Mouse (Mus musculus): ENCODE results near the gene Ralgapa1.
"Not testable (repeated sequence)": the region's sequence is repeated elsewhere in the genome, so short reads cannot be mapped to it uniquely, and the experiment has no call there.

The Ralgapa1 gene

GRCm38 (mm10) chr12:55598537-55598886 is 222.5 kb downstream of the Ralgapa1 start:
- DNase-seq, result no peak

GRCm38 (mm10) chr12:55586936-55587335 is 234.0 kb downstream of the Ralgapa1 start:
- not testable (repeated sequence) for DNase-seq

DNA sequence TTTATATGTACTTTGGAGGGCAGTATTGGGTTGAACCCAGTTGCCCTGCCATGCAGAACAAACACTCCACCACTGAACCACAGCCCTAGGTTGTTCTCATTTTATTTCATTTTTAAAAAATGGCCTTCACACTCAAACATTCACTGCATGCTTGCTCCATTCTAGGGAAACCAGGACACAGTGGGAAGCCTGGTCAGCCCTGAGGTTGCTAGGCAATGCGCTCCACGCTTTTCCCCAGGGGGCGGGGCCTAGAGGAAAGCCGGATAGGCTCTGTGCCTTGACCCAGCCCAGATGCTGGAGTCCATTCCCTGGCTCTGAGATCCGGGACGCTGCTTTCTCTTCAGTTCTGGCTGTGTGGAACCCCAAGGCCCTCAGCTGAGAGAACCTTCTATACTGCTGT is 247.2 kb downstream of the Ralgapa1 start:
- peak; percentile 9 to 15 for DNase-seq

DNA sequence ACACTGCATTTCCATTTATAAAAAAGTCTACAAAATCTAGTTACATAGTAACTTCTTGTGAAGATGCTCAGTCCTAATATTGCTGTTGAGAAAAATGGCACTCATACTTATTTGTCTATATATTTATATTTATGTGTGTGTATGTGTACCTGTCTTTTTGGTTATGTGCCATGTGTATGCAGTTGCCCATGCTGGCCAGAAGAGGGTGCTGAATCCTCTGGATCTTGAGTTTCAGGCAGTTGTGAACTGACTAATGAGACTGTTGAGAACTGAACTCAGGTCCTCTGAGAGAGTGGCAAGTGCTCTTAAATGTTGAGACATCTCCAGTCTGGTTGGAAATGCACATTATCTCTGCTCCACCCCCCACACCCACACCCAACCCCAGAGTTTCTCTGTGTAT is 247.9 kb downstream of the Ralgapa1 start:
- DNase-seq, result no peak

DNA sequence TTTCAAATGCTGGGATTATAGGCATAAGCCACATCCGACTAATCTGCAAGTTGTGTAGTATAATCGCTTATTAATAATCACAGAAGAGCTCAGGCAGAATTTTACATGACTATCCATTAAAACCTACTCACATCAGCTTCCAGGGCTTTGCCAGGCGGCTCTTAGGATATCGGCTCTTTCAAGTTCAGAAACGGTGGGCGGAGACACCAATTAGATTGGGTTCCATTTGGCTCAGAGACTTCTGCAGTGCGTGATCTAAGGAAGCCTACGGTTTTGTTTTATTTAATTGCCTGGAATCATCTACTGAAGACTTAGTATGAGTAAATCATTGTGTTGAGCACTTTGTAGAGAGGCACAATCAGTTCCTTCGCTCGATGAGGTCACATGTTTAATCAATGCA is 249.3 kb downstream of the Ralgapa1 start:
- DNase-seq, result no peak

DNA sequence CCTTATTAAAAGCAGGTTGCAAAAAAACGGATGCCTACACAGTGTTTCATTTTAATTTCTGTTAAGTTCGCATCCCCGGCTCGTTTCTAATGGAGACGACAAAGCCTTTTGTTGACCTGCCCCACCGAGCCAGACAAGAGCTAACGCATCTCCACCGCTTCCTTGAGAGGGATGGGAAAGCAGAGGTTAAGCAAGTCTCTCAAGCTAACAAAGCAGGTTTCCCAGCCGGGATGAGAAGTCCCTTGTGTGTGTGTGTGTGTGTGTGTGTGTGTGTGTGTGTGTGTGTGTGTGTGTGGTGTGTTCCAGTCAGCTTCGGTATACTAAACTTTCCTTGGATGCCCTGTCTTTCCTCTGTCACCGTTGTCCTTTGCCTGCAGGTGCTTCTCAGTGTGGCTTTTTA is 249.8 kb downstream of the Ralgapa1 start:
- no peak for DNase-seq

DNA sequence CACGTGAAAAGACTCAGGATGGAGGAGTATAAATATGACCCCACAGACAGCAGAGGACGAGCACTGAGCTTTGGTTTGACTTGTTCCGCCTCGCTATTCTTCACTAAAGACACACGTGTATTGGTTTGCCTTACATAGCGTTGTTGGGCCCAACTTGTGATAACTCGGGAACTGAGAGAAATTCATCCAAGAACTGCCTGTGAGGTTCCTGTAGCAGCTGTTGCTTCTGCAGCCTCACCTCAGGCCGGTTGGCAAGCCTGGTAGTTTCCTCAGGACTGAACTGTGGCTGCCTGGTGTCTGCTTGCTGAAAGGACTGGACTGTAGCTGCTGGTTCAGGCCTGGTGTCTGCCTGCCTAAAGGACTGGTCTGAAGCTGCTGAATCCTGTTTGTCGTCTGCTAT is 250.3 kb downstream of the Ralgapa1 start:
- DNase-seq, result no peak

DNA sequence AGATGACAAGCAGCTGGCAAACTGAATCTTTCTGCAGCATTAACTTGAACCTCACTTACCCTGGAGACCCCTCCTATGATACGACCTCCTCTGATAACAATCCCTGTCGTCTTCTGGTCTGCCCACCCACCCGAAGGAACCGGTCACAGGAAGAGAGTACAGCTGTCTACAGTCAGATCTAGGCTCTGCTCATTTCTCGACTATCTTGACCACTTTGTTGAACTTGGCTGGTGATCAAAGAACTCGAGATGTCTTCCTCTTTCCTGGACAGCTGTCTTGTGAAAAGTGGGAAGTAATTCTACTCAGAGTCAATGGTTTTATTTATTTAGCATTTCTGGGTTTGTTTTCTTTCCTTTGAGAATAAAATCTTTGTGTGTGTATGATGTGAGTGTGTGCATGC is 251.3 kb downstream of the Ralgapa1 start:
- DNase-seq, result no peak

DNA sequence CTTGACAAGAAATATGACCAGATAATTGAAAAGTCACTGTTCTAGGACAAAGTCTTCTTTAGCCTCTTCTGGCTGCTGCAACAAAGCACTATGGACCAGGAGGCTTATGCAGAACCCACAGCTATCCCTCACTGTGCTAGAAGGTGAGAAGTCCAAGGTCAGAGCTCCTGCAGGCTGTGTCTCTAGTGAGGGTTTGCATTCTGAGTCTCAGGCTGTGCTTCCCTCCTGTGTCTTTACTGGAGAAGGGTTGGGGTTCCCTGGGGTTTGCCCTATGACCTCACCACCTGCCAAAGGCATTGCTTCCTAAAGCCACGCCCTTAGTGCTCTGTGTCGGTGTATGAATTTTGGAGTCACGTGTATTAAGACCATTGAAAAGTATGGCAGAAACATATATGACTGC is 252.5 kb downstream of the Ralgapa1 start:
- DNase-seq, result no peak

- DNase-seq, result no peak
Observed at GRCm38 (mm10) chr12:55566837-55567236, 254.1 kb downstream of the Ralgapa1 start.

DNA sequence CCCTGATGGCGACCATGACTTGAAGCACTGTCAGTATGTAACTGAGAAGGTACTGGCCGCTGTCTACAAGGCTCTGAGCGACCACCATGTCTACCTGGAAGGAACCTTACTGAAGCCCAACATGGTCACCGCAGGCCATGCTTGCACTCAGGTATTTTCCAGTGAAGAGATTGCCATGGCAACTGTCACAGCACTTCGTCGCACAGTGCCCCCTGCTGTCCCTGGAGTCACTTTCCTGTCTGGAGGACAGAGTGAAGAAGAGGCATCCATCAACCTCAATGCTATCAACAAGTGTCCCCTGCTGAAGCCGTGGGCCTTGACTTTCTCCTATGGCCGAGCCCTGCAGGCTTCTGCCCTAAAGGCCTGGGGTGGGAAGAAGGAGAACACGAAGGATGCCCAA is 255.1 kb downstream of the Ralgapa1 start:
- peak; percentile 9 to 30 for DNase-seq

- DNase-seq, result peak; percentile 36 to 47
Observed at GRCm38 (mm10) chr12:55565206-55565605, 255.8 kb downstream of the Ralgapa1 start, which contains the start of gene Aldoart2. Gene Aldoart2 (plus strand): TSS chr12:55565239.

- peak in 1 of 2 experiments; percentile 12 for DNase-seq
Observed at GRCm38 (mm10) chr12:55564187-55564963, 256.6 kb downstream of the Ralgapa1 start.

DNA sequence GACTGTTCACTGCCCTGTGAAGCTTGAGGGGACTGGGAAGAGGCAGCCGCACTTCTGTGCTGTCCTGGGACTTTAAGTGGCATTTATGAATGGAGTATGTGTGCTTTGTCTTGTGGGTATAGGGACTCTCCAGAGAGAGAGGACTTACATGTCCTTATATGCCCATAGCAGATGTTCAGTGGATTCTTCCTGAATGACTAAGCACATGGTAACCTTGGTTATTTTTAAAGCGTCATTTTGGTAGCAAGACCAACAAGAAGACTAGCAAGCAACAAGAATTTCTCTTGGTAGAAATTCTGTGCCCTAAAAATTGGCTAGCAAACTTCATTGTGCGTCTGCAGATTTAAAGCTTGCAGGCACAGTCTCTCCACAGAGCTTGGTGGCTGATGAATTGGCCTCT is 257.2 kb downstream of the Ralgapa1 start:
- DNase-seq, result no peak

- DNase-seq, result no peak
Observed at GRCm38 (mm10) chr12:55560025-55560690, 260.8 kb downstream of the Ralgapa1 start.

GRCm38 (mm10) chr12:55559184-55559855 is 261.6 kb downstream of the Ralgapa1 start:
- DNase-seq, result no peak

DNA sequence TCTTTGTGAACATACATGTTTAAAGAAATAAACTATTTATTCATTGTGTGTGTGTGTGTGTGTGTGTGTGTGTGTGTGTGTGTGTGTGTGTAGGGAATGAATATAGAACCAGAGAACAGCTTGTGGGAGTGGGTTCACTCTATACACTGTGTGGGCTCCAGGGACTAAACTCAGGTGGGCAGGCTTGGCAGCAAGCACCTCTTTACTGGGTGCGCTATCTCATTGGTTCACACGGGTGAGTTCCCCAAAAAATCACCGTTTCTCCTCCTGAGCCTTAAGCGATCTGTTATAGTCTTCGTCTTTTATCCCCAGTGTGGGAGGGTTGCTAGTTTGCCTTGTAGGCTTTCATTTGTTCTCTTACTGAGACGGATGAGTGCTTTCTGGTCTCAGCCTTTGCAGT is 263.1 kb downstream of the Ralgapa1 start:
- no peak for DNase-seq

GRCm38 (mm10) chr12:55554901-55555300 is 266.1 kb downstream of the Ralgapa1 start:
- DNase-seq, result peak in 1 of 2 experiments; percentile 9
